Mouse (Mus musculus): ENCODE measurements at regions not wholly inside any gene's neighbourhood (a gene's known extent, or its start where the extent isn't known, plus 50 kb on each side); places are given as distances from the start of the nearest gene placed in this dataset.
"Not testable (repeated sequence)": the region's sequence is repeated elsewhere in the genome, so short reads cannot be mapped to it uniquely, and the experiment has no call there.

DNA sequence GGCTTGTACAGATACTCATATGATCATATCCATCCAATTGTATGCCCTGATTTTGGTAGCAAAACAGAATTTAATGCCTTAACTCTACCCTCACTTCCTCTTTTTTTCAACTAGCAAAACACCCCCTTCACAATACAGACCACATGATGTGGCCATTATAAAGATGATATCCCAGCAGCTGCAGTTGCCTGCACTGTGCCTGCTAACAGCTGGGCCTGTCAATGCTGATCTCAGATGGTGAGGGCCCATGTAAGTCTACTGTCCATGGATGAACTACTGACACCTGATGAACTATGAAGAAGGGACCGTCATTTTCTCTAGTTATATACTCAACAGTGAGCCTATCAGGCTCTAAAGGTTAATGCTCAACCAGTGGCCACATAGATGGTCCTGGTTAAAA lies 191.8 kb upstream of the Fmr1 start:
- no peak for DNase-seq (ENCODE audit: low read depth, low spot score)

DNA sequence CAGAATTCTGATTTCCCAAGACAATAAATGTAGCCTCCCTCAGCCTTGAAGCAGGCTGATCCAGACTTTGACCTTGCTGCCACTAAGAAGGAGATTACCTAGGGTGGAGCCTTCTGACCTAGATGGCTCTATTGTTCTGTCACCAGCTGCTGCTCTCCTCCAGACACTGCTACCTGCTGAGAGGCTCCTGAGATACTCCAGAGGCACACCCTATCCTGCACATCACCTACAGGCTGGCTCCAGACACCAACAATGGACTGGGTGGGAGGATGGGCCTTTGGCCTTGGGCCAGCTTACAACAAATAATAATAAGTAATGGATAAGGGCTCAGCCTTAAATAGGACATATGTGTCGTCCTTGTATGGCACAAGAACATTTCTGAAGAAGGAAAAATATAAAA lies 186.3 kb upstream of the Fmr1 start:
- not testable (repeated sequence) for DNase-seq (ENCODE audit: low read depth, low spot score)

DNA sequence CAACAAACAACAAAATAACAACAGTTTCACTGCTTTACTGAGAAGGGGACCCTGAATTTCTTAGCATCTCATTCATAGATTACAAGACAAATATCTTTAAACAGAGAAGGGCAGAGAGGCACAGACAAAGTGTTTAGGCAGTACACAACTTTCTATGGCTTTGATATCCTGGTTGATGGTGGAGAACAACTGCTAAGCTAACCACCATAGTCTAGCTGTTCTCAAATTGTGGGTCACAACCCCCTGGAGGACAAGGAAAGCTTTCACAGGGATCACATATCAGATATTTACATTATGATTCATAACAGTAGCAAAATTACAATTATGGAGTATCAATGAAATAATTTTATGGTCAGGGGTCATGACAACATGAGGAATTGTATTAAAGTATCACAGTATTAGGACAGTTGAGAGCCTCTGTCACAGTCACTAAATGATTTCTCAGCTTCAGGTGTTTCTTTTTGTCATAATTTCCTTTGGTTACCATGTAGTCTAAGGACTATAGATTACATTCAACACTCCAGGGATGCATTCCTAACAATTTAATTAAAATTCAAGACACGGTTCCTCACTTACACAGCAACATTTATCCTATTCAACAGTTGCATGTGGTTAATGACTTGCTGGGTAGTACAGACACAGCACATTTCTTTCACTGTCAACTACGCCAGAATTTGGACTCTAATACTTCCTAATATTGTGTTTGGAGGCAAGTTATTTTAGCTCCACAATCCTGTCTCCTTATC lies 183.8 kb upstream of the Fmr1 start:
- DNase-seq (ENCODE audit: low read depth, low spot score): no peak

- DNase-seq (ENCODE audit: low read depth, low spot score): no peak
These were observed 183.2 kb upstream of the Fmr1 start for GRCm38 (mm10) chrX:68495144-68495493.

GRCm38 (mm10) chrX:68495751-68496150 lies 182.6 kb upstream of the Fmr1 start:
- no peak for DNase-seq (ENCODE audit: low read depth, low spot score)

GRCm38 (mm10) chrX:68497886-68498285 lies 180.5 kb upstream of the Fmr1 start:
- no peak for DNase-seq (ENCODE audit: low read depth, low spot score)

GRCm38 (mm10) chrX:68502938-68503337 lies 175.4 kb upstream of the Fmr1 start:
- DNase-seq (ENCODE audit: low read depth, low spot score): no peak

DNA sequence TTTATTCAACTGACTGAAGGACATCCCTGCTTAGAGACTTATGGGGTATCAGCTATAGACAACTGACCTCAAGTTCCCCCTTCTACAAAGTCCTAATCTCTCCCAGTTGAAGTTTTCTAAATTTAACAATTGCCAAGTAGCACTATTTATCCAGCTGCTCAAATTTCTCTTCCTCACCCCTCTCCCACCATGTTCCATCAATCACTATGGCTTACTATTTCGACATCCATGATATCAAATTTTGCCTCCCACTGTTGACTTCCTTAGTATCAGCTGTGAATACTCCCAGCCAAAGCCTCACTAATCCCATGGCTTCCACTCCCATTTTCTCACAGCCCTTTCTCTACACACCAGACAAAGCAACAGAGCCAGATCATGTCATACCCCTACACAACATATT lies 170.7 kb upstream of the Fmr1 start:
- DNase-seq (ENCODE audit: low read depth, low spot score): peak; percentile 9

GRCm38 (mm10) chrX:68512213-68512766 lies 166.1 kb upstream of the Fmr1 start:
- no peak for DNase-seq (ENCODE audit: low read depth, low spot score)

- DNase-seq (ENCODE audit: low read depth, low spot score): no peak
These were observed 131.8 kb upstream of the Fmr1 start for GRCm38 (mm10) chrX:68546561-68546960.

DNA sequence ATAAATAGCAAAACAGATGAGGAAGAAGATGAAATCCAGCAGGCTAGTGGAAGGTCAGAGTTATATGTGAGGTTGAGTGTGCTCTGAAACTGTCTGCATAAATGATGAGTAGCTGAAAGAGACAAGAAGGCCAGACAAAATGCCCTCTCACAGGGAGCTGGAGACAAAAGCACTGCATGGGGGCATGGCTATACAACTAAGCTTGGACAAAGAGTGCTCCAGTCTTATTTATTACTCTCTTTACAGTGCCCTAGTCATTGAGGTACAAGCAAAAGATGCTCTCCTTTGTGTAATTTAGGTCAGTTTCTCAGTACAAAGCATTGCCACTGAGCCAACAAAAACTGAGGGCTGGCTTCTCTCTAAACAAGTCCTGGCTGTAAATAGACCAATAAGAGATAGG lies 124.3 kb upstream of the Fmr1 start:
- DNase-seq (ENCODE audit: low read depth, low spot score): peak; percentile 20

- no peak for DNase-seq (ENCODE audit: low read depth, low spot score)
These were observed 120.6 kb upstream of the Fmr1 start for GRCm38 (mm10) chrX:68557717-68558116.

DNA sequence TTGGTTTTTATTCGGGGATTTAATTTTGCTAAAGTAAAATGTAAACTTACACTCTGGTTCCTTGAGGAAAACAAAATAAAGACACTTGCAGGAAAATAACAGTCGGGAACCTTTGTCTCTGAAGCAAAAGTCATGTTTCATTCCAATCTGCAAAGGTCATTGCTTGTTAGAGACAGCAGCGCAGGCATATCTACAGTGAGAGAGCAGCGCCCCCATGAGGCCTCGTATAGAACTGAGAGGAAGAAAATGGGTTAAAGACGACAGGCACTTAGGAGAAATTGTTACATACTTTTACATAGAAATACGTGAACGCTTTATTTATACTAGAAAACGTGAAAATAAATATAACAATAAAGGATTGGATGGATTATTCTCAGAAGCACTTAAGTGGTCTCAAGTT lies 93.1 kb upstream of the Fmr1 start:
- peak; percentile 60 for DNase-seq (ENCODE audit: low read depth, low spot score)

DNA sequence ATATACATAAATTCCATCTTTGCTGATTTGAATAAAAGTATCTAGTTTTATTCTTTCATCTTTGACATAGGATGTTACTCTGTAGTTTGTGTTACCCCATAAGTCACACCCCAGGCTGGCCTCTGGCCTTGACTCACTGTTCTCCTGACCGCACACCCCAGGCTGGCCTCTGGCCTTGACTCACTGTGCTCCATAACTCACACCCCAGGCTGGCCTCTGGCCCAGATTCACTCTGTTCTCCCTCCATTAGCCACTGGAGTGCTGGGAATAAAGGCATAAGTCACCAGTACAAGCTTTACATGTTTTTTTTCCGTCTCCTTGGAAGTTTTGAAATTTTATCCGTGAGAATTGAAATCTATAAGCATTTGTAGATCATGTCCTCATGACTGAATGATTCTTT lies 56.2 kb upstream of the Fmr1 start:
- no peak for DNase-seq (ENCODE audit: low read depth, low spot score)
